Mouse (Mus musculus) Muller cell, postnatal 12 days (primary cell): ENCODE measurements at regions not wholly inside any gene's neighbourhood (a gene's known extent, or its start where the extent isn't known, plus 50 kb on each side); places are given as distances from the start of the nearest gene placed in this dataset.
"Not testable (repeated sequence)": the region's sequence is repeated elsewhere in the genome, so short reads cannot be mapped to it uniquely, and the experiment has no call there.

Experiments
- DNase-seq: peaks from one replicate; pipeline ENCODE4 v3.0.0-alpha.2; 2015; ENCODE audit errors: inconsistent ontology term

GRCm38 (mm10) chr17:17197229-17197628 lies 76.0 kb downstream of the Zfp97 start:
- DNase-seq: not testable (repeated sequence)

GRCm38 (mm10) chr17:17229069-17229468 lies 107.9 kb downstream of the Zfp97 start:
- no peak for DNase-seq

- DNase-seq: peak; percentile 95
These were observed 113.3 kb downstream of the Zfp97 start for GRCm38 (mm10) chr17:17234329-17235185.

- DNase-seq: peak; percentile 19
These were observed 113.9 kb downstream of the Zfp97 start for GRCm38 (mm10) chr17:17235186-17235482.
